In the genomic region with DNA sequence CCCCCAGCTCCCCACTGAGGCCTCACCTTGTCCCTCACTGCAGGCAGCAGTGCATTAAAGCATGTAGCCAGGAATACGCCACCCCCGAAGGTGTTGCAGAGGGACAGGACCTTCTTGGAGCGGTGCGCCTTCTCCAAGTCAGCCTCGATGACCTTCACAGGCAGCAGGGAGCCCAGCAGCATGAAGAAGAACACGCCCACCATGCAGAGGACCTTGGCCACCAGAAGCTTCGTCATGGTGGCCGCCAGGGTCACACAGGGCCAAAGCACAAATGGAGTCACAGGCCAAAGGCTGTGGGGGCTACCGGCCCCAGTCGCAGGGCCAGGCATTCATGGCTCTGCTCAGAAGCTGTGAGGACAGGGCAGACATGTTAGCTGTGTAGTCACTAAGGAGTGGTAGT, we compare ENCODE assay signal across 28 mouse cellular contexts. TPM values are rescaled to one million over a fixed set of nuclear protein-coding genes. Genes with fewer than 3 reads are reported as not detected.
A peak's percentile ranks its signal among the peaks of the same experiment; 100 is the strongest.
DNase-seq lines count a peak whose midpoint lies in the region; ATAC-seq lines count a peak whose summit lies in the region.
"Had no signal": no experiment of that assay in that cellular context is flagged by ENCODE, and none has a peak within 500 bp of the region (broad histone marks: within the 10 kb centered on the region; RNA-seq: fewer than 3 reads in every experiment).

No protein-coding gene starts in this region.

- H3K27ac ChIP-seq in liver, embryonic 12.5 days = no peak overlapping the region
- no peak overlapping the region for H3K27ac ChIP-seq in forebrain, embryonic 14.5 days (ENCODE audit: low read depth, low read length)
- H3K27ac ChIP-seq: embryonic facial prominence, embryonic 12.5 days; embryonic facial prominence, embryonic 15.5 days; forebrain, embryonic 15.5 days; heart, adult 2 months; heart, embryonic 10.5 days; heart, embryonic 13.5 days; hindbrain, embryonic 14.5 days; hindbrain, postnatal 0 days had no signal

- ATAC-seq in liver, embryonic 12.5 days = no peak
- no peak for ATAC-seq in forebrain, embryonic 14.5 days
- ATAC-seq: forebrain, embryonic 15.5 days; hindbrain, postnatal 0 days; inflammation-experienced regulatory T-cells, adult 6 months; intestine, embryonic 16.5 days; Patski had no signal

- H3K4me2 ChIP-seq in liver, embryonic 12.5 days = no peak overlapping the region
- no peak overlapping the region for H3K4me2 ChIP-seq in forebrain, embryonic 14.5 days (ENCODE audit: low read length)
- H3K4me2 ChIP-seq: embryonic facial prominence, embryonic 12.5 days; embryonic facial prominence, embryonic 15.5 days; forebrain, embryonic 15.5 days; heart, embryonic 13.5 days; hindbrain, embryonic 14.5 days had no signal

- H3K9me3 ChIP-seq in liver, embryonic 12.5 days (replicated peaks) = no peaks in the 10 kb centered on the region
- no peaks in the 10 kb centered on the region for H3K9me3 ChIP-seq in forebrain, embryonic 14.5 days (replicated peaks; ENCODE audit: control insufficient read depth, low read length)
- H3K9me3 ChIP-seq: embryonic facial prominence, embryonic 12.5 days; embryonic facial prominence, embryonic 15.5 days; forebrain, embryonic 15.5 days; G1E; heart, embryonic 10.5 days; heart, embryonic 13.5 days had no signal

- H3K4me3 ChIP-seq in liver, embryonic 12.5 days = no peak overlapping the region
- no peak overlapping the region for H3K4me3 ChIP-seq in forebrain, embryonic 14.5 days (ENCODE audit: low read depth, low read length)
- H3K4me3 ChIP-seq: embryonic facial prominence, embryonic 12.5 days; embryonic facial prominence, embryonic 15.5 days; forebrain, embryonic 15.5 days; heart, adult 2 months; heart, embryonic 10.5 days; heart, embryonic 13.5 days had no signal

- DNase-seq in adrenal gland, adult (ENCODE audit: inconsistent age in 2 of 2, low spot score in 1 of 2) = peak; percentile 74 to 91
- DNase-seq in adrenal gland, adult 18-20 months (ENCODE audit: low spot score in 2 of 2) = no peak
- peak; percentile 29 for DNase-seq in cerebellum, adult 9-11 months
- no peak for DNase-seq in cerebellum, adult 18-20 months
- peak; percentile 44 for DNase-seq in adrenal gland, postnatal 25 days
- DNase-seq in forebrain, embryonic 14.5 days (ENCODE audit: low spot score) = no peak
- DNase-seq: cerebellum, adult 8-10 months; cerebellum, postnatal 14 days; gastrocnemius, postnatal 36 days; heart, adult 2 months; heart, postnatal 14 days; heart, postnatal 4 days; kidney, adult 18-20 months had no signal

- 75% methylated on average over 10 of the region's 10 CpGs for WGBS in liver, embryonic 12.5 days (ENCODE audit: insufficient replicate concordance)
- WGBS in forebrain, embryonic 14.5 days = 85% methylated on average over 10 of the region's 10 CpGs

- peaks cover 29% of the 10 kb centered on the region for H3K36me3 ChIP-seq in liver, embryonic 12.5 days
- peaks cover 38% of the 10 kb centered on the region for H3K36me3 ChIP-seq in forebrain, embryonic 14.5 days (ENCODE audit: control insufficient read depth, insufficient read depth, low read length)

- H3K4me1 ChIP-seq in liver, embryonic 12.5 days = peaks cover 22% of the 10 kb centered on the region
- peaks cover 5% of the 10 kb centered on the region; the same call in 1 of the 2 replicates for H3K4me1 ChIP-seq in forebrain, embryonic 14.5 days (ENCODE audit: control insufficient read depth, insufficient read depth, low read length)
- H3K4me1 ChIP-seq: embryonic facial prominence, embryonic 12.5 days; embryonic facial prominence, embryonic 15.5 days had no signal

- no peaks in the 10 kb centered on the region; the same call in 1 of the 2 replicates for H3K27me3 ChIP-seq in liver, embryonic 12.5 days (replicated peaks)
- no peaks in the 10 kb centered on the region for H3K27me3 ChIP-seq in forebrain, embryonic 14.5 days (replicated peaks; ENCODE audit: control insufficient read depth, insufficient read depth, low read length)
- H3K27me3 ChIP-seq: CH12.LX; embryonic facial prominence, embryonic 12.5 days; embryonic facial prominence, embryonic 15.5 days; forebrain, embryonic 15.5 days; heart, embryonic 13.5 days; Patski had no signal

- no peak overlapping the region; the same call in 1 of the 2 replicates for H3K9ac ChIP-seq in liver, embryonic 12.5 days
- H3K9ac ChIP-seq in forebrain, embryonic 14.5 days (ENCODE audit: low read length) = no peak overlapping the region
- H3K9ac ChIP-seq: embryonic facial prominence, embryonic 12.5 days; embryonic facial prominence, embryonic 15.5 days; forebrain, embryonic 15.5 days; heart, embryonic 13.5 days; hindbrain, embryonic 14.5 days had no signal

RNA-seq across cellular contexts. Expression of a gene that starts 3.6 kb away (rescaled TPM):
- 10 to 100 TPM; 25.6 to 44.1 TPM for total RNA-seq in adrenal gland, adult 18-20 months (2021)
- 45.1 and 80.7 TPM in 2 replicates for total RNA-seq in adrenal gland, postnatal 25 days (2021)
- 7.1 and 7.9 TPM in 2 replicates for polyA plus RNA-seq in liver, embryonic 12.5 days (2016; fragmentation: Nextera tagmentation; extraction: Ambion mirVana)
- 20.7 and 26.9 TPM in 2 replicates for polyA plus RNA-seq in forebrain, embryonic 14.5 days (2014; fragmentation: Nextera tagmentation; extraction: Ambion mirVana)

RNA-seq across cellular contexts. Expression of a gene that starts 8.1 kb away (rescaled TPM):
- total RNA-seq in adrenal gland, adult 18-20 months (2021) = 1 to 10 TPM; 1.7 to 1.8 TPM
- total RNA-seq in adrenal gland, postnatal 25 days (2021) = 1.9 and 2.9 TPM in 2 replicates
- not detected in 2 replicates for polyA plus RNA-seq in liver, embryonic 12.5 days (2016; fragmentation: Nextera tagmentation; extraction: Ambion mirVana)
- polyA plus RNA-seq in forebrain, embryonic 14.5 days (2014; fragmentation: Nextera tagmentation; extraction: Ambion mirVana) = 19.0 and 21.0 TPM in 2 replicates
- total RNA-seq: CH12.LX; common myeloid progenitor, adult 5-6 weeks; granulocyte monocyte progenitor cell, adult 5-6 weeks; heart, adult 2 months; heart, postnatal 4 days had no signal
- polyA plus RNA-seq: inflammation-experienced regulatory T-cells, adult 6 months had no signal

RNA-seq across cellular contexts. Expression of a gene that starts 18.8 kb away (rescaled TPM):
- 10 to 100 TPM in 1 of 2 experiments, 1 to 10 TPM in 1; 7.0 to 11.1 TPM for total RNA-seq in adrenal gland, adult 18-20 months (2021)
- 4.5 and 7.8 TPM in 2 replicates for total RNA-seq in adrenal gland, postnatal 25 days (2021)
- 0.80 and 0.81 TPM in 2 replicates for polyA plus RNA-seq in liver, embryonic 12.5 days (2016; fragmentation: Nextera tagmentation; extraction: Ambion mirVana)
- 15.3 and 20.8 TPM in 2 replicates for polyA plus RNA-seq in forebrain, embryonic 14.5 days (2014; fragmentation: Nextera tagmentation; extraction: Ambion mirVana)
- polyA plus RNA-seq: inflammation-experienced regulatory T-cells, adult 6 months had no signal

RNA-seq across cellular contexts. Expression of a gene that starts 26.4 kb away (rescaled TPM):
- total RNA-seq in adrenal gland, adult 18-20 months (2021) = 100 to 1,000 TPM; 220 to 229 TPM
- total RNA-seq in adrenal gland, postnatal 25 days (2021) = 198 and 223 TPM in 2 replicates
- 89.2 and 91.3 TPM in 2 replicates for polyA plus RNA-seq in liver, embryonic 12.5 days (2016; fragmentation: Nextera tagmentation; extraction: Ambion mirVana)
- polyA plus RNA-seq in forebrain, embryonic 14.5 days (2014; fragmentation: Nextera tagmentation; extraction: Ambion mirVana) = 304 and 312 TPM in 2 replicates

RNA-seq across cellular contexts. Expression of a gene that starts 36.2 kb away (rescaled TPM):
- total RNA-seq in adrenal gland, adult 18-20 months (2021) = 10 to 100 TPM; 34.0 to 64.4 TPM
- total RNA-seq in adrenal gland, postnatal 25 days (2021) = 54.3 and 80.2 TPM in 2 replicates
- polyA plus RNA-seq in liver, embryonic 12.5 days (2016; fragmentation: Nextera tagmentation; extraction: Ambion mirVana) = 48.5 and 50.8 TPM in 2 replicates
- polyA plus RNA-seq in forebrain, embryonic 14.5 days (2014; fragmentation: Nextera tagmentation; extraction: Ambion mirVana) = 38.9 and 45.6 TPM in 2 replicates

Comparison
In these comparisons a context has a peak if more than half of its experiments do, and no peak if none do; other contexts are left out.
1. DNase-seq: peak in adrenal gland, adult (2 of 2), cerebellum, adult 9-11 months (single experiment) and adrenal gland, postnatal 25 days (single experiment); none in adrenal gland, adult 18-20 months (0 of 2), cerebellum, adult 18-20 months (0 of 2) and forebrain, embryonic 14.5 days (single experiment).